Mouse (Mus musculus): ENCODE measurements at regions not wholly inside any gene's neighbourhood (a gene's known extent, or its start where the extent isn't known, plus 50 kb on each side); places are given as distances from the start of the nearest gene placed in this dataset.

- no peak for TF ChIP-seq POLR2A (IDR thresholded peaks at IDR 0.05; ENCODE audit: borderline replicate concordance, extremely low read depth, insufficient read depth, insufficient read length, poor library complexity, severe bottlenecking)
- TF ChIP-seq CTCF (IDR thresholded peaks at IDR 0.05; ENCODE audit: borderline replicate concordance, extremely low read depth, insufficient read depth, insufficient read length) = no peak
Observed at GRCm38 (mm10) chr13:107685231-107685630, 359.0 kb upstream of the Smim15 start.

Measured in brain, embryonic 14.5 days (tissue).